Mouse (Mus musculus): Measurements from ENCODE around the gene Rassf7.

DNA sequence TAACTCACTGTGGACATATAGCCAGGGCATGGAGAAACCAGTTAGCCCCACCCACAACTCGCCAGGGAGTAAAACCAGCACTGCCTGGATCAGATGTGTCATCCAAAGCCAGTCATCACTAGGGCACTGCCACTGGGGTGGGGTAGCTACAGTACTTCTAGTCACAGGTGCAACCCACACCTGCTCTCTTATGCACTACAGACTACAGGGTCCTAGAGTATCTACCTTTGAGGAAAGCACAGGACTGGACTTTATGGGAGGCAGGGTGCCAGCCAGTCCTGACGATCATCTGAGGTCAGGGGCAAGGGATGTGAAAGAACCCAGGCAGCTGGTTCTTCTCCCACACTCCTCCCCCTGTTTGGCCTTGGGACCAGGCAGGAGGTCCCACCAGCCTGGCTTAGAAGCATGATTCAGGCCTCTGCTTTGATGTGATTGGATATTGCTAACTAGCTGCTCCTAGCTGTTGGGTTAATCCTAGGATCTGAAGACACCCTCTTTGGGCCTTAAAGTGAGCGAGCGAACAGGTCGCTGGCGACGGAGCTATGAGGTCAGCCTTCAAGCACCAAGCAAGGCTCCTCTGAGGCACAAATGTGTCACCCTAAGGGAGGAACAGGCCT is 47.7 kb upstream of the Rassf7 start:
- TF ChIP-seq CTCF (IDR thresholded peaks at IDR 0.05; ENCODE audit: low read depth, low read length) (no peak), GATA1 (IDR thresholded peaks at IDR 0.05; ENCODE audit: borderline replicate concordance, low read length) (no peak), TAL1 (conservative IDR thresholded peaks at IDR 0.05; ENCODE audit: low read depth, low read length) (no peak)

Measured in G1E (cell line).